Mouse (Mus musculus): Measurements from ENCODE around the gene Isoc2b. TPM values are rescaled to one million over a fixed set of nuclear protein-coding genes. Genes with fewer than 3 reads are reported as not detected.
"Not testable (repeated sequence)": the region's sequence is repeated elsewhere in the genome, so short reads cannot be mapped to it uniquely, and the experiment has no call there.

The Isoc2b gene
- total and polyA plus RNA-seq, 2 experiments from 2014 or later, result 2.0 to 3.7 TPM

GRCm38 (mm10) chr7:4864130-4864845 lies 5.8 kb downstream of the Isoc2b start:
- Histone ChIP-seq H3K4me1 (ENCODE audit: insufficient read depth, low read length) (no peaks in the 10 kb centered on the region), H3K36me3 (ENCODE audit: insufficient read depth, low read length) (no peaks in the 10 kb centered on the region), H3K9me3 (ENCODE audit: low read length) (no peaks in the 10 kb centered on the region), H3K4me3 (ENCODE audit: low read depth, low read length) (no peak overlapping the region), H3K9ac (replicated peaks; ENCODE audit: low read length, poor library complexity, severe bottlenecking) (no peak overlapping the region), H3K27ac (ENCODE audit: low read depth, low read length) (no peak overlapping the region), H3K27me3 (ENCODE audit: insufficient read depth, low read length) (no peaks in the 10 kb centered on the region), H3K4me2 (ENCODE audit: low read depth, low read length, poor library complexity, severe bottlenecking) (no peak overlapping the region)
- TF ChIP-seq CTCF (IDR thresholded peaks at IDR 0.05), result no peak
- no peak for ATAC-seq (ENCODE audit: low FRiP score)
- no peak for DNase-seq (ENCODE audit: low spot score)
- 89% methylated on average over 5 of the region's 5 CpGs for WGBS

GRCm38 (mm10) chr7:4863541-4864080 lies 6.4 kb downstream of the Isoc2b start:
- Histone ChIP-seq H3K4me3 (ENCODE audit: low read depth, low read length) (no peak overlapping the region), H3K27ac (ENCODE audit: low read depth, low read length) (no peak overlapping the region), H3K9me3 (ENCODE audit: low read length) (no peaks in the 10 kb centered on the region), H3K27me3 (ENCODE audit: insufficient read depth, low read length) (no peaks in the 10 kb centered on the region), H3K4me1 (ENCODE audit: insufficient read depth, low read length) (no peaks in the 10 kb centered on the region), H3K4me2 (ENCODE audit: low read depth, low read length, poor library complexity, severe bottlenecking) (no peak overlapping the region), H3K9ac (replicated peaks; ENCODE audit: low read length, poor library complexity, severe bottlenecking) (no peak overlapping the region), H3K36me3 (ENCODE audit: insufficient read depth, low read length) (no peaks in the 10 kb centered on the region)
- no peak for DNase-seq (ENCODE audit: low spot score)
- ATAC-seq (ENCODE audit: low FRiP score), result no peak
- 81% methylated on average over 7 of the region's 7 CpGs for WGBS
- no peak for TF ChIP-seq CTCF (IDR thresholded peaks at IDR 0.05)

GRCm38 (mm10) chr7:4863041-4863440 lies 7.0 kb downstream of the Isoc2b start:
- 52% methylated on average over 1 of the region's 1 CpGs for WGBS
- Histone ChIP-seq H3K4me1 (ENCODE audit: insufficient read depth, low read length) (no peaks in the 10 kb centered on the region), H3K9ac (replicated peaks; ENCODE audit: low read length, poor library complexity, severe bottlenecking) (no peak overlapping the region), H3K9me3 (ENCODE audit: low read length) (no peaks in the 10 kb centered on the region), H3K4me3 (ENCODE audit: low read depth, low read length) (no peak overlapping the region), H3K27me3 (ENCODE audit: insufficient read depth, low read length) (no peaks in the 10 kb centered on the region), H3K36me3 (ENCODE audit: insufficient read depth, low read length) (no peaks in the 10 kb centered on the region), H3K27ac (ENCODE audit: low read depth, low read length) (no peak overlapping the region), H3K4me2 (ENCODE audit: low read depth, low read length, poor library complexity, severe bottlenecking) (no peak overlapping the region)
- peak; percentile 14 for DNase-seq (ENCODE audit: low spot score)
- TF ChIP-seq CTCF (IDR thresholded peaks at IDR 0.05), result no peak
- ATAC-seq (ENCODE audit: low FRiP score), result no peak

DNA sequence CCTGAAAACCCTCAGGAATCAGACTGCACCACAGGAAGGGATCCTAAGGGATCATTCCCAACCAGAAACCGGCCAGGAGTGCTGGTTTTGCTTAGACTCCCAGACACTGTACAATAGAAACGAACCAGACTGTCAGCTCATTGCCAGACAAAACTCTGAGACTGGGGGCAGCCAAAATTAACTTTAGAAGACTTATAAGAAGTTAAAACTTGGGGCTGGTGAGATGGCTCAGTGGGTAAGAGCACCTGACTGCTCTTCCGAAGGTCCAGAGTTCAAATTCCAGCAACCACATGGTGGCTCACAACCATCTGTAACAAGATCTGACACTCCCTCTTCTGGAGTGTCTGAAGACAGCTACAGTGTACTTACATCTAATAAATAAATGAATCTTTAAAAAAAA lies 9.1 kb downstream of the Isoc2b start:
- H3K4me2 ChIP-seq (ENCODE audit: low read depth, low read length, poor library complexity, severe bottlenecking); H3K9ac ChIP-seq (replicated peaks; ENCODE audit: low read length, poor library complexity, severe bottlenecking); H3K4me3 ChIP-seq (ENCODE audit: low read depth, low read length); ATAC-seq (ENCODE audit: low FRiP score); H3K36me3 ChIP-seq (ENCODE audit: insufficient read depth, low read length); H3K27me3 ChIP-seq (ENCODE audit: insufficient read depth, low read length); DNase-seq (ENCODE audit: low spot score); H3K9me3 ChIP-seq (ENCODE audit: low read length); H3K4me1 ChIP-seq (ENCODE audit: insufficient read depth, low read length); H3K27ac ChIP-seq (ENCODE audit: low read depth, low read length): not testable (repeated sequence)
- WGBS, result 79% methylated on average over 3 of the region's 3 CpGs

- Histone ChIP-seq H3K27me3 (ENCODE audit: insufficient read depth, low read length) (no peaks in the 10 kb centered on the region), H3K4me1 (ENCODE audit: insufficient read depth, low read length) (no peaks in the 10 kb centered on the region), H3K9ac (replicated peaks; ENCODE audit: low read length, poor library complexity, severe bottlenecking) (no peak overlapping the region), H3K9me3 (ENCODE audit: low read length) (no peaks in the 10 kb centered on the region), H3K27ac (ENCODE audit: low read depth, low read length) (no peak overlapping the region), H3K4me2 (ENCODE audit: low read depth, low read length, poor library complexity, severe bottlenecking) (no peak overlapping the region), H3K4me3 (ENCODE audit: low read depth, low read length) (no peak overlapping the region), H3K36me3 (ENCODE audit: insufficient read depth, low read length) (no peaks in the 10 kb centered on the region)
- no peak for TF ChIP-seq CTCF (IDR thresholded peaks at IDR 0.05)
- no peak for ATAC-seq (ENCODE audit: low FRiP score)
- no peak for DNase-seq (ENCODE audit: low spot score)
- 82% methylated on average over 12 of the region's 12 CpGs for WGBS
Measured at GRCm38 (mm10) chr7:4859418-4859978, 10.6 kb downstream of the Isoc2b start.

DNA sequence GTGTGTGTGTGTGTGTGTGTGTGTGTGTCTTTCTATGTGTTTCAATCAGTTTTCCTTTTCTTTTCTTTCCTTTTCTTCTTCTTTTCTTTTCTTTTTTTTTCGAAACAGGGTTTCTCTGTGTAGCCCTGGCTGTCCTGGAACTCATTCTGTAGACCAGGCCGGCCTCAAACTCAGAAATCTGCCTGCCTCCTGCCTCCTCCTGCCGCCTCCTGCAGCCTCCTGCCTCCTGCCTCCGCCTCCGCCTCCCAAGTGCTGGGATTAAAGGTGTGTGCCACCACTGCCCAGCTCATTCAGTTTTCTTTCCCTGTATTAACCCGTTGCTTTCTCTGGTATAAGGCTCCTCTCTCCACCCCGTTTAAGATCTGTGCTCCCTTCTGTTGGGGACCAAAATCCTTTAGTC lies 12.7 kb downstream of the Isoc2b start:
- H3K4me1 ChIP-seq (ENCODE audit: insufficient read depth, low read length), result no peaks in the 10 kb centered on the region
- no peak overlapping the region for H3K4me3 ChIP-seq (ENCODE audit: low read depth, low read length)
- TF ChIP-seq CTCF (IDR thresholded peaks at IDR 0.05), result no peak
- no peaks in the 10 kb centered on the region for H3K36me3 ChIP-seq (ENCODE audit: insufficient read depth, low read length)
- H3K4me2 ChIP-seq (ENCODE audit: low read depth, low read length, poor library complexity, severe bottlenecking), result no peak overlapping the region
- H3K9ac ChIP-seq (replicated peaks; ENCODE audit: low read length, poor library complexity, severe bottlenecking), result no peak overlapping the region
- DNase-seq (ENCODE audit: low spot score), result no peak
- no peaks in the 10 kb centered on the region for H3K9me3 ChIP-seq (ENCODE audit: low read length)
- 56% methylated on average over 7 of the region's 7 CpGs for WGBS
- H3K27me3 ChIP-seq (ENCODE audit: insufficient read depth, low read length), result no peaks in the 10 kb centered on the region
- no peak for ATAC-seq (ENCODE audit: low FRiP score)
- no peak overlapping the region for H3K27ac ChIP-seq (ENCODE audit: low read depth, low read length)

Data from midbrain, postnatal 0 days (tissue).